Mouse (Mus musculus): ENCODE measurements around the gene Nsmce4a. TPM values are rescaled to one million over a fixed set of nuclear protein-coding genes. Genes with fewer than 3 reads are reported as not detected.

The Nsmce4a gene
- total RNA-seq, 1 experiment from 2014 or later, result 155 TPM

DNA sequence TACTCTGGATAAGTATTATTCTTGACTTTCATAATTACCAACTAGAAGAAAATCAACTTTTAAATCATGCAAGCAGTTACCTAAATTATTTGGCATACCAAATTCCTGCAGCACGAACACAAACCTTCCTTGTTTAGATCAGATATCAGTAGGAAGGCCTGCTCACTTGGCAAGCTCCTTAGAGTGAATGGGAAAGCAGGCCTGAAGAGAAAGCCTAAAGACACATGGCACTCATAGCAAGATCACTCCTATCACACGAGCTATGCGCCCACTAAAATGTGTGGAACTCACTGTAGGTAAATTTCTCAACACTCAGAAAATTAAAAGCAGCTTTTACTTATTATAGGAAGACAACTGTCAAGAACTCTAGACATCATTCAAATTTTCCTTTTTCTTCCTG lies 79.6 kb downstream of the Nsmce4a start:
- no peak for ATAC-seq (replicated peaks; ENCODE audit: insufficient number of reproducible peaks, low FRiP score, low TSS enrichment, poor library complexity, severe bottlenecking)

DNA sequence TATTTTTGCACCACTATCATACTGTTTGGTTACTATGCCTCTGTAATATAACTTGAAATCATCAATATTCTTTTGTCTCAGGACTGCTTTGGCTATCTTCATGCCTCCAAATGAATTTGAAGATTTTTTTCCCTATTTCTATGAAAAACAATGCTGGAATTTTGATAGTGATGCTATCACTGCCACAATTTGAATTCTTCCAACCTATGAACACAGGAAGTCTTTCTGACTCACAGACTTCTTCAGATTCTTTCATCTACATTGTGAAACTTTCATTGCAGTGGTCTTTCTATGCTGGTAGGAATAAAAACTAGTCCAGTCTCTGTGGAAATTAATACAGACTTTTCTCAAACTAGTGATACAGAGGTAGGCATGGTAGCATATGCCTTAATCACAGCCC lies 80.9 kb downstream of the Nsmce4a start:
- ATAC-seq (replicated peaks; ENCODE audit: insufficient number of reproducible peaks, low FRiP score, low TSS enrichment, poor library complexity, severe bottlenecking), result no peak

Other genes with a start within 250 kb of the Nsmce4a start
- gene Ate1, start 52.7 kb downstream of the Nsmce4a start, total RNA-seq (2017), result 54.3 to 92.1 TPM (median 63.5 TPM) in 3 replicates
- 0.43 to 1.5 TPM in 2 of 3 replicates, not detected in the other for gene Tacc2, start 4.3 kb upstream of the Nsmce4a start, total RNA-seq (2017)
- 0.19 to 1.2 TPM in 2 of 3 replicates, not detected in the other for gene Btbd16, start 201.0 kb upstream of the Nsmce4a start, total RNA-seq (2017)